Mouse (Mus musculus) testis, adult 2 months (tissue): Measurements from ENCODE around the gene Far2.

Experiments
- CTCF ChIP-seq: fragments of 200-500 bp; IDR thresholded peaks from 2 replicates; pipeline ENCODE4 v1.5.1; 2012; ENCODE audit warnings: low read depth, mild to moderate bottlenecking, inconsistent platforms, low read length, moderate library complexity; ENCODE audit not compliant: control insufficient read depth, insufficient read depth, insufficient replicate concordance
- POLR2A ChIP-seq: fragments of 200-500 bp; IDR thresholded peaks from 2 replicates; pipeline ENCODE4 v1.6.1; 2012; ENCODE audit warnings: low read depth, mild to moderate bottlenecking, inconsistent platforms, low read length, moderate library complexity; ENCODE audit not compliant: control insufficient read depth

DNA sequence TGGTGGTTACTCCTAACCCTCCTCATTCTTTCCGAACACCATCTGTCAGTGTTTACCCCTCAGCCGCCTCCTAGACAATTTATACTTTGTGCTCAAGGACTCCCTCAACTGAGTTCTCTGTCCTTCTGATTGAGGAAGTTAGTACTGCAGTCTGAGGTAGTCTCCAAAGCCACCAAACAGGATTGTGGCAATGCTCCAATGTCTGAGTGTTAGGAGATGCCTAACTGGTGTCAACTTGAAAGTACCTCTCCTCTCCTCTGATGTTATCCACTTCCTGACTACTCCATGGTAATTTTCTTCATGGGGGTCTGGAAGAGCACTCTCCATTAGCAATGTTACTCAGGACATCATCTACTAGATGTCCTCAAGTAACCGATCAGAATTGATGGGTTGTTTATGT lies 54.9 kb downstream of the Far2 start:
- TF ChIP-seq CTCF (no peak), POLR2A (no peak)
